Mouse (Mus musculus) liver, adult 10 weeks (tissue): ENCODE measurements around the gene Snx13. TPM values are rescaled to one million over a fixed set of nuclear protein-coding genes. Genes with fewer than 3 reads are reported as not detected.

Source experiments
- polyA plus RNA-seq: library from polyadenylated mRNA; stranded (reverse); fragments of 350-450 nt; fragmentation: Illumina TruSeq; extraction: RNeasy Lipid Tissue Mini Kit (QIAGEN cat#74804); gene quantifications from one replicate; pipeline ENCODE4 v1.2.3, GENCODE M21; 2014; ENCODE audit warnings: low read depth, low replicate concordance

The Snx13 gene
- polyA plus RNA-seq: 40.6 TPM

GRCm38 (mm10) chr12:35046999-35047319 is at the start of gene Snx13:
Gene Snx13, plus strand, starts transcription at chr12:35047186.

Other genes starting within 250 kb of the Snx13 start
- 1.5 TPM for gene Hdac9, start 130.1 kb upstream of the Snx13 start, polyA plus RNA-seq
- gene Prps1l1, start 62.4 kb upstream of the Snx13 start, polyA plus RNA-seq: not detected